Mouse (Mus musculus) liver, embryonic 12.5 days (tissue): Measurements from ENCODE around the gene Ankrd33b. TPM values are rescaled to one million over a fixed set of nuclear protein-coding genes. Genes with fewer than 3 reads are reported as not detected.
A peak's percentile ranks its signal among the peaks of the same experiment; 100 is the strongest.

ENCODE experiments used
- ATAC-seq: fragments of 200-750 bp; cut with Nextera tagmentation; 2 replicates; pipeline ENCODE4 v1.8.0; 2017; ENCODE audit warnings: moderate number of reproducible peaks, mild to moderate bottlenecking, moderate library complexity
- H3K27ac ChIP-seq: fragments of 300-500 bp; sonication (generic); 2 replicates; pipeline ENCODE4 v1.5.1; 2016; ENCODE audit warnings: mild to moderate bottlenecking
- H3K27me3 ChIP-seq: fragments of 300-500 bp; sonication (generic); replicated peaks from 2 replicates; pipeline ENCODE4 v1.6.1; 2016; ENCODE audit warnings: mild to moderate bottlenecking, moderate library complexity
- H3K36me3 ChIP-seq: fragments of 300-500 bp; sonication (generic); 2 replicates; pipeline ENCODE4 v1.6.1; 2016; ENCODE audit warnings: mild to moderate bottlenecking, moderate library complexity
- H3K4me1 ChIP-seq: fragments of 300-500 bp; sonication (generic); 2 replicates; pipeline ENCODE4 v1.6.1; 2016
- H3K4me2 ChIP-seq: fragments of 300-500 bp; sonication (generic); 2 replicates; pipeline ENCODE4 v1.6.1; 2016; ENCODE audit warnings: mild to moderate bottlenecking, moderate library complexity
- H3K4me3 ChIP-seq: fragments of 300-500 bp; sonication (generic); 2 replicates; pipeline ENCODE4 v1.5.1; 2016; ENCODE audit warnings: mild to moderate bottlenecking, moderate library complexity
- H3K9ac ChIP-seq: fragments of 300-500 bp; sonication (generic); 2 replicates; pipeline ENCODE4 v1.6.1; 2016; ENCODE audit warnings: mild to moderate bottlenecking, moderate library complexity
- H3K9me3 ChIP-seq: fragments of 300-500 bp; sonication (generic); replicated peaks from 2 replicates; pipeline ENCODE4 v1.6.1; 2016; ENCODE audit warnings: mild to moderate bottlenecking, moderate library complexity
- WGBS: fragments of 180-500 bp; shearing (Covaris S2); methylation state at CpG from one replicate; pipeline ENCODE4 v1.1.7; 2016; ENCODE audit not compliant: insufficient replicate concordance; 5-methylcytosine and 5-hydroxymethylcytosine counted together
- polyA plus RNA-seq: library from polyadenylated mRNA; unstranded; fragments of >200 nt; fragmentation: Nextera tagmentation; extraction: Ambion mirVana; gene quantifications from 2 replicates; pipeline ENCODE4 v1.2.1, GENCODE M21; 2016

The Ankrd33b gene
- polyA plus RNA-seq, 1 experiment from 2014 or later: 0.50 TPM

GRCm38 (mm10) chr15:31348241-31348640 lies 19.3 kb downstream of the Ankrd33b start:
- Histone ChIP-seq H3K36me3 (no peaks in the 10 kb centered on the region), H3K9ac (no peak overlapping the region), H3K4me2 (no peak overlapping the region), H3K27me3 (no peaks in the 10 kb centered on the region), H3K4me1 (peaks cover 12% of the 10 kb centered on the region; the same call in 1 of the 2 replicates), H3K27ac (no peak overlapping the region), H3K9me3 (no peaks in the 10 kb centered on the region), H3K4me3 (no peak overlapping the region)
- ATAC-seq: no peak
- WGBS: 62% methylated on average over 5 of the region's 5 CpGs

DNA sequence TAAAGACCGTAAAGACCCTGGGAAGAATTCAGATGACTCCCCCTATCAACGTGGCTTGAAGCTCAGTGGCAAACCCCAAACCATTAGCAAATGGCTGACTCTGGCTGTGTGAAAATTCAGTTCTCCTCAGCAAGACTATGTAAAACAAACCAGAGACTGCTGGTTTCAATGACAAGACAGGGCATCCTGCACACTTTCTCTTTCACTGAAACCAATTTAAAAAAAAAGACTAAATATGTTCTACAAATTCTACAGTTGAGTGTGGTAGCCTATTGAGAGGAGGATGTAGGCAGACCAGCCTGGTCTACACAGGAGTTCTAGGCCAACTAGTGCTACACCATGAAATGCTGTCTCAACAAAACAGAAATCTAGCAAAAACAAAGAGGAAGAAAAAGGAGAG lies 21.0 kb downstream of the Ankrd33b start:
- Histone ChIP-seq H3K4me3 (no peak overlapping the region), H3K27me3 (no peaks in the 10 kb centered on the region), H3K9me3 (no peaks in the 10 kb centered on the region), H3K4me1 (peaks cover 19% of the 10 kb centered on the region; the same call in 1 of the 2 replicates), H3K4me2 (no peak overlapping the region), H3K27ac (no peak overlapping the region), H3K9ac (no peak overlapping the region), H3K36me3 (no peaks in the 10 kb centered on the region)
- ATAC-seq: no peak
- 60% methylated on average over 2 of the region's 2 CpGs for WGBS

GRCm38 (mm10) chr15:31345366-31345765 lies 22.2 kb downstream of the Ankrd33b start:
- WGBS: 58% methylated on average over 9 of the region's 9 CpGs
- no peak for ATAC-seq

GRCm38 (mm10) chr15:31344811-31345211 lies 22.7 kb downstream of the Ankrd33b start:
- 80% methylated on average over 18 of the region's 18 CpGs for WGBS
- no peak for ATAC-seq

More at GRCm38 (mm10) chr15:31345366-31345765, 22.2 kb downstream of the Ankrd33b start:
- Histone ChIP-seq H3K4me2 (no peak overlapping the region), H3K36me3 (no peaks in the 10 kb centered on the region), H3K9ac (no peak overlapping the region), H3K9me3 (no peaks in the 10 kb centered on the region), H3K27ac (no peak overlapping the region), H3K27me3 (no peaks in the 10 kb centered on the region), H3K4me3 (no peak overlapping the region), H3K4me1 (peaks cover 19% of the 10 kb centered on the region; the same call in 1 of the 2 replicates)

DNA sequence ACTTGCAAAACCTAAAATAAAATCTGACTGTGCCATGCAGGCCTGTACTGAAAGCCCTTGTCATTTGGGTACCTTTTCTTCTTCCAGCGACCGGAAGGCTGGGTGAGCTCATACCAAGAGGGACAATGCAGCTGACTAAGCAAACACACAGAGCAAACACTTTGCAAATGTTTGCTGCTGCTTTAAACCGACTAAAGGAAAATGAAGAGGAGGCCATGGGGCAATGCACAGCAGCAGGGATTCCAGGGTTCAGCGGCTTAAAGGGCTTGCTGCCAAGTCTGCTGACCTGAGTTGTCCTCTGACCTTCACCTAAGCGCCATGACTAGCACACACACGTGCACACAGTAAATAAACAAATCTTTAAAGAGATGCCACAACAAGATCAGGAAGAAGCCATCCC lies 23.9 kb downstream of the Ankrd33b start:
- no peak overlapping the region for H3K4me2 ChIP-seq
- no peaks in the 10 kb centered on the region for H3K36me3 ChIP-seq
- 47% methylated on average over 6 of the region's 6 CpGs for WGBS
- no peak overlapping the region for H3K9ac ChIP-seq
- 0 out of 2 replicates have a peak, but pooled peaks cover 12% of the 10 kb centered on the region for H3K4me1 ChIP-seq
- no peaks in the 10 kb centered on the region for H3K27me3 ChIP-seq
- H3K9me3 ChIP-seq: no peaks in the 10 kb centered on the region
- peak; percentile 52 for ATAC-seq
- no peak overlapping the region for H3K4me3 ChIP-seq
- no peak overlapping the region for H3K27ac ChIP-seq

More at GRCm38 (mm10) chr15:31344811-31345211, 22.7 kb downstream of the Ankrd33b start:
- Histone ChIP-seq H3K9me3 (no peaks in the 10 kb centered on the region), H3K4me2 (no peak overlapping the region), H3K9ac (no peak overlapping the region), H3K36me3 (no peaks in the 10 kb centered on the region), H3K4me3 (no peak overlapping the region), H3K27ac (no peak overlapping the region), H3K27me3 (no peaks in the 10 kb centered on the region), H3K4me1 (peaks cover 16% of the 10 kb centered on the region; the same call in 1 of the 2 replicates)

- no peaks in the 10 kb centered on the region for H3K9me3 ChIP-seq
- H3K36me3 ChIP-seq: no peaks in the 10 kb centered on the region
- no peak overlapping the region for H3K27ac ChIP-seq
- H3K4me2 ChIP-seq: no peak overlapping the region
- H3K4me3 ChIP-seq: no peak overlapping the region
- no peak overlapping the region for H3K9ac ChIP-seq
- H3K4me1 ChIP-seq: 0 out of 2 replicates have a peak, but pooled peaks cover 12% of the 10 kb centered on the region
- no peaks in the 10 kb centered on the region for H3K27me3 ChIP-seq
- no peak; the same call in 1 of the 2 replicates for ATAC-seq
- WGBS: 50% methylated on average over 8 of the region's 8 CpGs
These were observed 25.0 kb downstream of the Ankrd33b start for GRCm38 (mm10) chr15:31342496-31342901.

- WGBS: 24% methylated on average over 1 of the region's 1 CpGs
- Histone ChIP-seq H3K4me3 (no peak overlapping the region), H3K4me1 (0 out of 2 replicates have a peak, but pooled peaks cover 12% of the 10 kb centered on the region), H3K27ac (no peak overlapping the region), H3K9ac (no peak overlapping the region), H3K4me2 (no peak overlapping the region), H3K27me3 (no peaks in the 10 kb centered on the region), H3K9me3 (no peaks in the 10 kb centered on the region), H3K36me3 (no peaks in the 10 kb centered on the region)
- no peak for ATAC-seq
These were observed 25.5 kb downstream of the Ankrd33b start for GRCm38 (mm10) chr15:31342001-31342400.

- Histone ChIP-seq H3K27me3 (no peaks in the 10 kb centered on the region), H3K9ac (no peak overlapping the region), H3K4me2 (no peak overlapping the region), H3K4me1 (0 out of 2 replicates have a peak, but pooled peaks cover 6% of the 10 kb centered on the region), H3K9me3 (no peaks in the 10 kb centered on the region), H3K4me3 (no peak overlapping the region), H3K36me3 (no peaks in the 10 kb centered on the region), H3K27ac (no peak overlapping the region)
- 64% methylated on average over 10 of the region's 10 CpGs for WGBS
- ATAC-seq: no peak
These were observed 28.8 kb downstream of the Ankrd33b start for GRCm38 (mm10) chr15:31338656-31339291.

DNA sequence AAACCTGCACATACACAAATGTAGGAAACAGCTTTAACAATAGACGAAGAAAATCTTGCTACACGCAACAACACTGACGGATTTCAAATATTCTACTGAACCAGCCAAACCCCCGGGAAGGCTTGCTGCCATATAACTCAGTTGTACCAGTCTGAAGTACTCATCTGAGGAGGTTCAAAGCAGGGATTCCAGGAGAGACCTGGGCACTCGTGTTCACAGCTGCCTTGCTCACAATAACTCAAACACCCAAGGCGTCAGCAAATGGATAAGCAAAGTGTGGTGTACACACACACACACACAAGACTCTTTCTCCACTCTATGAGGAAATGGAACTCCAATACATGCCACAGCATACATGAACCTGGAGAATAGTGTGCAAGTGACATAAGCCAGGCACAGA lies 29.5 kb downstream of the Ankrd33b start:
- H3K4me1 ChIP-seq: 0 out of 2 replicates have a peak, but pooled peaks cover 6% of the 10 kb centered on the region
- no peaks in the 10 kb centered on the region for H3K9me3 ChIP-seq
- H3K4me3 ChIP-seq: no peak overlapping the region
- no peak for ATAC-seq
- WGBS: 80% methylated on average over 6 of the region's 6 CpGs
- H3K27ac ChIP-seq: no peak overlapping the region
- no peaks in the 10 kb centered on the region for H3K36me3 ChIP-seq
- no peaks in the 10 kb centered on the region for H3K27me3 ChIP-seq
- no peak overlapping the region for H3K9ac ChIP-seq
- no peak overlapping the region for H3K4me2 ChIP-seq

DNA sequence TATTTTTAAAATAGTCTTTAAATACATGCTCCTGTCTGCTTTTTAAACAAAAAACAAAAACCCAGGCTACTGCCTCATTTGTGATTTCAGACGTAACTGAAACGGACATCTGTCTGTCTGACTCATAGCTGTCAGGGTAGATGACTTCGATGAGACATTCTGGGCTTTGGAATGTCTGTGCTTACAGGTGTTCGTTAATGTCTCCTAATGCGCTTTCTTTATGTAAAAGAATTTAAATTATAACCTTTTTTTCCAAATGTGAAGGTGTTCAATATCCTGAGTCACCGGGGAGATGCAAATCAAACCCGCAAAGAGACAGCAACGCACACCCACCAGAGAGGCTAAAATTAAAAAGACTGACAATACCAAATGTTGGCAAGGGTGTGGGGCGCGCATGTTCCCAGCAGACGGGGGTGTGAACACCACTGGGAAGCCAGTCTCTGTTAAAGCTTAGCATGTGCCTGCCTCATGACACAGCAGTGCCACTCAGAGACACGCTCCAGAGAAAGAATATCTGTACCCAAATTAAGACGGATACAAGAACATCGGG lies 30.3 kb downstream of the Ankrd33b start:
- no peak overlapping the region for H3K27ac ChIP-seq
- 74% methylated on average over 14 of the region's 14 CpGs for WGBS
- 0 out of 2 replicates have a peak, but pooled peaks cover 4% of the 10 kb centered on the region for H3K4me1 ChIP-seq
- no peak overlapping the region for H3K9ac ChIP-seq
- no peaks in the 10 kb centered on the region for H3K27me3 ChIP-seq
- H3K4me3 ChIP-seq: no peak overlapping the region
- no peak for ATAC-seq
- no peak overlapping the region for H3K4me2 ChIP-seq
- H3K36me3 ChIP-seq: no peaks in the 10 kb centered on the region
- no peaks in the 10 kb centered on the region for H3K9me3 ChIP-seq

- Histone ChIP-seq H3K36me3 (no peaks in the 10 kb centered on the region), H3K9me3 (no peaks in the 10 kb centered on the region), H3K4me1 (0 out of 2 replicates have a peak, but pooled peaks cover 4% of the 10 kb centered on the region), H3K4me3 (no peak overlapping the region), H3K4me2 (no peak overlapping the region), H3K27me3 (no peaks in the 10 kb centered on the region), H3K27ac (no peak overlapping the region), H3K9ac (no peak overlapping the region)
- 39% methylated on average over 4 of the region's 4 CpGs for WGBS
- 0 out of 2 replicates have a peak, but pooled peaks have one; percentile 30 for ATAC-seq
These were observed 30.8 kb downstream of the Ankrd33b start for GRCm38 (mm10) chr15:31336685-31337084.

DNA sequence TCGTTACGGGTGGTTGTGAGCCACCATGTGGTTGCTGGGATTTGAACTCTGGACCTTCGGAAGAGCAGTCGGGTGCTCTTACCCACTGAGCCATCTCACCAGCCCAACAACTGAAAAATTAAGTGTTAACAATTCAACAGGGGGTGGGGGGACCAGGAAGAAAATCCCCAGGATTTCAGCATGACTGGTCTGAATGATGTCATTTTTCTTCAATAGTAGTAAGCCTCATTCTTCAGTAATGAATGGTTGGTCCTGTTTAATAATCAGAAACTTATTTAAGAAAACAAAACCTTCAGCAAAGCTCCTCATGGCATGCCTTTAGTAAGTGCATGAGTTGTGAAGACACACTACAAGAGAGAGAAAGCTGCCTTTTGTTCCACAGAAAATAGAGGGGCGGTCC lies 32.7 kb downstream of the Ankrd33b start:
- Histone ChIP-seq H3K36me3 (no peaks in the 10 kb centered on the region), H3K4me2 (no peak overlapping the region), H3K9ac (no peak overlapping the region), H3K4me3 (no peak overlapping the region), H3K9me3 (no peaks in the 10 kb centered on the region), H3K27me3 (no peaks in the 10 kb centered on the region), H3K27ac (no peak overlapping the region), H3K4me1 (0 out of 2 replicates have a peak, but pooled peaks cover 7% of the 10 kb centered on the region)
- ATAC-seq: no peak
- WGBS: 81% methylated on average over 5 of the region's 5 CpGs
